Mouse (Mus musculus) limb, embryonic 10.5 days (tissue): Measurements from ENCODE around the gene Myh11. TPM values are rescaled to one million over a fixed set of nuclear protein-coding genes. Genes with fewer than 3 reads are reported as not detected.

ENCODE experiments used
- DNase-seq: peaks from one replicate; pipeline ENCODE4 v3.0.0-alpha.2; 2017; ENCODE audit warnings: low spot score
- H3K27ac ChIP-seq: fragments of 300-500 bp; sonication (generic); 2 replicates; pipeline ENCODE4 v1.5.1; 2016; ENCODE audit warnings: mild to moderate bottlenecking
- H3K27me3 ChIP-seq: fragments of 300-500 bp; sonication (generic); 2 replicates; pipeline ENCODE4 v1.6.1; 2016; ENCODE audit warnings: low read depth, mild to moderate bottlenecking; ENCODE audit not compliant: poor library complexity, severe bottlenecking
- H3K36me3 ChIP-seq: fragments of 300-500 bp; sonication (generic); 2 replicates; pipeline ENCODE4 v1.6.1; 2016; ENCODE audit warnings: mild to moderate bottlenecking, moderate library complexity
- H3K4me1 ChIP-seq: fragments of 300-500 bp; sonication (generic); 2 replicates; pipeline ENCODE4 v1.6.1; 2016
- H3K4me3 ChIP-seq: fragments of 300-500 bp; sonication (generic); 2 replicates; pipeline ENCODE4 v1.5.1; 2016; ENCODE audit warnings: mild to moderate bottlenecking, moderate library complexity
- H3K9me3 ChIP-seq: fragments of 300-500 bp; sonication (generic); replicated peaks from 2 replicates; pipeline ENCODE4 v1.6.1; 2016; ENCODE audit warnings: mild to moderate bottlenecking
- WGBS: fragments of 180-500 bp; shearing (Covaris S2); methylation state at CpG from one replicate; pipeline ENCODE4 v1.1.7; 2016; 5-methylcytosine and 5-hydroxymethylcytosine counted together
- polyA plus RNA-seq: library from polyadenylated mRNA; unstranded; fragments of >200 nt; fragmentation: Nextera tagmentation; extraction: Ambion mirVana; gene quantifications from 2 replicates; pipeline ENCODE4 v1.2.1, GENCODE M21; 2016

Gene Myh11
- polyA plus RNA-seq, 1 experiment from 2014 or later, result 0.09 TPM

- no peak overlapping the region for H3K27ac ChIP-seq
- no peaks in the 10 kb centered on the region for H3K9me3 ChIP-seq
- WGBS, result 81% methylated on average over 2 of the region's 2 CpGs
- H3K4me1 ChIP-seq, result no peaks in the 10 kb centered on the region
- no peak for DNase-seq
- no peaks in the 10 kb centered on the region for H3K27me3 ChIP-seq
- peaks cover 93% of the 10 kb centered on the region for H3K36me3 ChIP-seq
- no peak overlapping the region for H3K4me3 ChIP-seq
Measured at GRCm38 (mm10) chr16:14303148-14303547, 12.0 kb upstream of the Myh11 start.

GRCm38 (mm10) chr16:14298461-14298860, 7.3 kb upstream of the Myh11 start:
- no peak overlapping the region for H3K27ac ChIP-seq
- DNase-seq, result no peak
- H3K4me3 ChIP-seq, result no peak overlapping the region
- H3K27me3 ChIP-seq, result peaks cover 7% of the 10 kb centered on the region; the same call in 1 of the 2 replicates
- no peaks in the 10 kb centered on the region for H3K9me3 ChIP-seq
- WGBS, result 95% methylated on average over 4 of the region's 4 CpGs
- no peaks in the 10 kb centered on the region for H3K4me1 ChIP-seq
- H3K36me3 ChIP-seq, result peaks cover 61% of the 10 kb centered on the region

- no peak for DNase-seq
- peaks cover 54% of the 10 kb centered on the region for H3K36me3 ChIP-seq
- 92% methylated on average over 4 of the region's 4 CpGs for WGBS
- no peaks in the 10 kb centered on the region for H3K9me3 ChIP-seq
- no peak overlapping the region for H3K4me3 ChIP-seq
- no peak overlapping the region for H3K27ac ChIP-seq
- 0 out of 2 replicates have a peak, but pooled peaks cover under 1% of the 10 kb centered on the region for H3K4me1 ChIP-seq
- peaks cover 14% of the 10 kb centered on the region for H3K27me3 ChIP-seq
Measured at GRCm38 (mm10) chr16:14297746-14298145, 6.6 kb upstream of the Myh11 start.

GRCm38 (mm10) chr16:14297137-14297536, 6.0 kb upstream of the Myh11 start:
- H3K4me1 ChIP-seq, result peaks cover 6% of the 10 kb centered on the region
- DNase-seq, result no peak
- H3K27ac ChIP-seq, result no peak overlapping the region
- H3K27me3 ChIP-seq, result peaks cover 20% of the 10 kb centered on the region
- WGBS, result 83% methylated on average over 3 of the region's 3 CpGs
- no peaks in the 10 kb centered on the region for H3K9me3 ChIP-seq
- H3K36me3 ChIP-seq, result peaks cover 48% of the 10 kb centered on the region
- no peak overlapping the region for H3K4me3 ChIP-seq

GRCm38 (mm10) chr16:14296544-14297124, 5.5 kb upstream of the Myh11 start:
- Histone ChIP-seq H3K4me3 (no peak overlapping the region), H3K27me3 (peaks cover 25% of the 10 kb centered on the region), H3K4me1 (peaks cover 10% of the 10 kb centered on the region), H3K27ac (no peak overlapping the region), H3K36me3 (peaks cover 43% of the 10 kb centered on the region), H3K9me3 (no peaks in the 10 kb centered on the region)
- no peak for DNase-seq
- WGBS, result 87% methylated on average over 2 of the region's 2 CpGs

GRCm38 (mm10) chr16:14295291-14295690, 4.1 kb upstream of the Myh11 start:
- 85% methylated on average over 2 of the region's 2 CpGs for WGBS
- DNase-seq, result no peak
- peaks cover 30% of the 10 kb centered on the region for H3K36me3 ChIP-seq
- H3K27ac ChIP-seq, result no peak overlapping the region
- no peak overlapping the region for H3K4me3 ChIP-seq
- H3K4me1 ChIP-seq, result peaks cover 10% of the 10 kb centered on the region
- peaks cover 38% of the 10 kb centered on the region for H3K27me3 ChIP-seq
- no peaks in the 10 kb centered on the region for H3K9me3 ChIP-seq

GRCm38 (mm10) chr16:14292205-14293199, 1.3 kb upstream of the Myh11 start:
- WGBS, result 16% methylated on average over 31 of the region's 31 CpGs
- Histone ChIP-seq H3K27ac (no peak overlapping the region), H3K36me3 (peaks cover 5% of the 10 kb centered on the region; the same call in 1 of the 2 replicates), H3K4me3 (peak overlapping the region; percentile 34), H3K9me3 (no peaks in the 10 kb centered on the region), H3K4me1 (peaks cover 10% of the 10 kb centered on the region), H3K27me3 (peaks cover 38% of the 10 kb centered on the region)
- DNase-seq, result no peak

- Histone ChIP-seq H3K36me3 (no peaks in the 10 kb centered on the region), H3K4me3 (no peak overlapping the region), H3K27me3 (no peaks in the 10 kb centered on the region), H3K27ac (no peak overlapping the region), H3K9me3 (no peaks in the 10 kb centered on the region), H3K4me1 (no peaks in the 10 kb centered on the region)
- 75% methylated on average over 4 of the region's 4 CpGs for WGBS
- no peak for DNase-seq
Measured at GRCm38 (mm10) chr16:14272374-14272965, 18.7 kb downstream of the Myh11 start.

GRCm38 (mm10) chr16:14265203-14265920, 25.8 kb downstream of the Myh11 start:
- H3K9me3 ChIP-seq, result no peaks in the 10 kb centered on the region
- H3K27me3 ChIP-seq, result no peaks in the 10 kb centered on the region
- no peak overlapping the region for H3K4me3 ChIP-seq
- DNase-seq, result no peak
- 32% methylated on average over 4 of the region's 4 CpGs for WGBS
- no peaks in the 10 kb centered on the region for H3K4me1 ChIP-seq
- no peak overlapping the region for H3K27ac ChIP-seq
- H3K36me3 ChIP-seq, result no peaks in the 10 kb centered on the region

GRCm38 (mm10) chr16:14264504-14264903, 26.7 kb downstream of the Myh11 start:
- no peak overlapping the region for H3K4me3 ChIP-seq
- H3K27ac ChIP-seq, result no peak overlapping the region
- WGBS, result 70% methylated on average over 2 of the region's 2 CpGs
- H3K27me3 ChIP-seq, result no peaks in the 10 kb centered on the region
- H3K36me3 ChIP-seq, result no peaks in the 10 kb centered on the region
- no peaks in the 10 kb centered on the region for H3K4me1 ChIP-seq
- no peaks in the 10 kb centered on the region for H3K9me3 ChIP-seq
- no peak for DNase-seq

- Histone ChIP-seq H3K4me1 (no peaks in the 10 kb centered on the region), H3K9me3 (no peaks in the 10 kb centered on the region), H3K4me3 (no peak overlapping the region), H3K36me3 (no peaks in the 10 kb centered on the region), H3K27me3 (no peaks in the 10 kb centered on the region), H3K27ac (no peak overlapping the region)
- DNase-seq, result no peak
- 88% methylated on average over 6 of the region's 6 CpGs for WGBS
Measured at GRCm38 (mm10) chr16:14263241-14263640, 27.9 kb downstream of the Myh11 start.

- Histone ChIP-seq H3K27ac (no peak overlapping the region), H3K4me1 (no peaks in the 10 kb centered on the region), H3K36me3 (no peaks in the 10 kb centered on the region), H3K4me3 (no peak overlapping the region), H3K9me3 (no peaks in the 10 kb centered on the region), H3K27me3 (no peaks in the 10 kb centered on the region)
- 93% methylated on average over 1 of the region's 1 CpGs for WGBS
- no peak for DNase-seq
Measured at GRCm38 (mm10) chr16:14262410-14262809, 28.8 kb downstream of the Myh11 start.
